Mouse (Mus musculus): Measurements from ENCODE around the gene Hoxa9.

The Hoxa9 gene

GRCm38 (mm10) chr6:52244471-52245039, 13.7 kb upstream of the Hoxa9 start:
- DNase-seq (ENCODE audit: low read depth, low spot score) = no peak

GRCm38 (mm10) chr6:52243681-52244121, 12.8 kb upstream of the Hoxa9 start:
- no peak for DNase-seq (ENCODE audit: low read depth, low spot score)

- DNase-seq (ENCODE audit: low read depth, low spot score) = no peak
These were observed 12.0 kb upstream of the Hoxa9 start for GRCm38 (mm10) chr6:52242801-52243332.

GRCm38 (mm10) chr6:52241001-52241621, 10.2 kb upstream of the Hoxa9 start:
- DNase-seq (ENCODE audit: low read depth, low spot score) = no peak

- no peak for DNase-seq (ENCODE audit: low read depth, low spot score)
These were observed 9.6 kb upstream of the Hoxa9 start, which contains the start of gene Hoxa10 for GRCm38 (mm10) chr6:52240389-52241000. Gene Hoxa10, minus strand, starts transcription at chr6:52240854.

GRCm38 (mm10) chr6:52239625-52240388, 8.9 kb upstream of the Hoxa9 start:
- no peak for DNase-seq (ENCODE audit: low read depth, low spot score)

GRCm38 (mm10) chr6:52238976-52239375, 8.1 kb upstream of the Hoxa9 start:
- DNase-seq (ENCODE audit: low read depth, low spot score) = no peak

- DNase-seq (ENCODE audit: low read depth, low spot score) = no peak
These were observed 7.3 kb upstream of the Hoxa9 start for GRCm38 (mm10) chr6:52238155-52238545.

- no peak for DNase-seq (ENCODE audit: low read depth, low spot score)
These were observed 6.7 kb upstream of the Hoxa9 start for GRCm38 (mm10) chr6:52237346-52238154.

GRCm38 (mm10) chr6:52236806-52237205, 5.9 kb upstream of the Hoxa9 start:
- DNase-seq (ENCODE audit: low read depth, low spot score) = no peak

GRCm38 (mm10) chr6:52235866-52236265, 5.0 kb upstream of the Hoxa9 start:
- DNase-seq (ENCODE audit: low read depth, low spot score) = no peak

GRCm38 (mm10) chr6:52235267-52235666, 4.4 kb upstream of the Hoxa9 start:
- no peak for DNase-seq (ENCODE audit: low read depth, low spot score)

- no peak for DNase-seq (ENCODE audit: low read depth, low spot score)
These were observed 3.7 kb upstream of the Hoxa9 start for GRCm38 (mm10) chr6:52234428-52235140.

GRCm38 (mm10) chr6:52233546-52234427, 2.9 kb upstream of the Hoxa9 start:
- no peak for DNase-seq (ENCODE audit: low read depth, low spot score)

GRCm38 (mm10) chr6:52232984-52233545, 2.2 kb upstream of the Hoxa9 start:
- no peak for DNase-seq (ENCODE audit: low read depth, low spot score)

GRCm38 (mm10) chr6:52232568-52232965, 1.7 kb upstream of the Hoxa9 start:
- DNase-seq (ENCODE audit: low read depth, low spot score) = no peak

GRCm38 (mm10) chr6:52231885-52232567, 1.1 kb upstream of the Hoxa9 start:
- DNase-seq (ENCODE audit: low read depth, low spot score) = no peak

GRCm38 (mm10) chr6:52229558-52230416, 1.1 kb downstream of the Hoxa9 start:
- no peak for DNase-seq (ENCODE audit: low read depth, low spot score)
